8 mouse cellular contexts compared by ENCODE assay signal in the genomic region with DNA sequence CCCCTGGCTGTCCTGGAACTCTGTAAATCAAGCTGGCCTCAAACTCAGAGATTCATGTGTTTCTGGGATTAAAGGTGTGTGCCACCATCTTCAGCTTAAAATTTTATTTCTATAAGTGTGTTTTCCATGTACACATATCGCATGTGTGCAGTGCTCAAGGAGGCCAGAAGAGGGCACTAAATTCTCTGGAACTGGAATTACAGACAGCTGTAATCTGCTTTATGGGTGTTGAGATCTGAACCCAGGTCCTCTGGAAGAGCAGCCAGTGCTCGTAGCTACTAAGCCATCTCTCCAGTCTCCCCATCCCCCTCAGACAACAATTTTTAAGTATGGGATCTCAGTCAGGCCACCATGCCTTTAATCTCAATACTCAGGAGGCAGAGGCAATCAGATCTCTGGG. TPM values are rescaled to one million over a fixed set of nuclear protein-coding genes. Genes with fewer than 3 reads are reported as not detected.
A peak's percentile ranks its signal among the peaks of the same experiment; 100 is the strongest.
DNase-seq lines count a peak whose midpoint lies in the region; ATAC-seq and TF ChIP-seq lines count a peak whose summit lies in the region.

No protein-coding gene starts in this region.

- no peaks in the 10 kb centered on the region for H3K27me3 ChIP-seq in kidney, embryonic 14.5 days (ENCODE audit: control insufficient read depth, insufficient read depth, low read length)
- H3K27me3 ChIP-seq in E14TG2a.4 (ENCODE audit: insufficient read depth, low read length), result no peaks in the 10 kb centered on the region
- H3K27me3 ChIP-seq in small intestine, adult 2 months (ENCODE audit: control insufficient read depth, insufficient read depth, low read length), result no peaks in the 10 kb centered on the region

- peak; percentile 41 for DNase-seq in kidney, adult 18-20 months
- DNase-seq in embryo, embryonic 11 days, result peak; percentile 24
- no peak for DNase-seq in left cerebral cortex, adult 18-20 months (ENCODE audit: low spot score in 2 of 2)
- no peak for DNase-seq in right cerebral cortex, postnatal 10 days (ENCODE audit: low spot score in 2 of 2)
- no peak for DNase-seq in ovary, postnatal 14 days (ENCODE audit: low spot score)

- TF ChIP-seq POLR2A in small intestine, adult 2 months (IDR thresholded peaks at IDR 0.05; ENCODE audit: low read depth, low read length), result no peak

- ATAC-seq in kidney, embryonic 14.5 days (ENCODE audit: low FRiP score, low TSS enrichment), result no peak

- no peak overlapping the region for H3K4me2 ChIP-seq in kidney, embryonic 14.5 days (replicated peaks; ENCODE audit: low read depth, low read length)

- WGBS in kidney, embryonic 14.5 days, result 97% methylated on average over 2 of the region's 2 CpGs
- WGBS in small intestine, adult 2 months, result 88% methylated on average over 2 of the region's 2 CpGs

- H3K9me3 ChIP-seq in kidney, embryonic 14.5 days (ENCODE audit: control insufficient read depth, low read length), result no peaks in the 10 kb centered on the region
- H3K9me3 ChIP-seq in E14TG2a.4 (ENCODE audit: low read length), result no peaks in the 10 kb centered on the region

- no peaks in the 10 kb centered on the region for H3K36me3 ChIP-seq in kidney, embryonic 14.5 days (ENCODE audit: control insufficient read depth, insufficient read depth, low read length)
- peaks cover 50% of the 10 kb centered on the region for H3K36me3 ChIP-seq in E14TG2a.4 (ENCODE audit: insufficient read depth, low read length)
- H3K36me3 ChIP-seq in small intestine, adult 2 months (ENCODE audit: control insufficient read depth, insufficient read depth, low read length), result no peaks in the 10 kb centered on the region

- no peak overlapping the region for H3K4me3 ChIP-seq in kidney, embryonic 14.5 days (ENCODE audit: low read length)
- no peak overlapping the region for H3K4me3 ChIP-seq in E14TG2a.4 (replicated peaks; ENCODE audit: low read length)
- H3K4me3 ChIP-seq in small intestine, adult 2 months (ENCODE audit: low read depth, low read length), result no peak overlapping the region

- no peak overlapping the region for H3K27ac ChIP-seq in kidney, embryonic 14.5 days (ENCODE audit: low read depth, low read length)
- no peak overlapping the region for H3K27ac ChIP-seq in small intestine, adult 2 months (ENCODE audit: insufficient read depth, low read depth, low read length)

- H3K9ac ChIP-seq in kidney, embryonic 14.5 days (ENCODE audit: low read depth, low read length), result no peak overlapping the region

- peak; percentile 89 for TF ChIP-seq CTCF in E14TG2a.4 (conservative IDR thresholded peaks at IDR 0.05; ENCODE audit: low read length)
- peak; percentile 53; the same call in 1 of the 2 replicates for TF ChIP-seq CTCF in small intestine, adult 2 months (IDR thresholded peaks at IDR 0.05; ENCODE audit: extremely low read depth, insufficient read length, insufficient replicate concordance, low read depth, low read length)

- H3K4me1 ChIP-seq in kidney, embryonic 14.5 days (ENCODE audit: control insufficient read depth, insufficient read depth, low read length), result peaks cover 4% of the 10 kb centered on the region; the same call in 1 of the 2 replicates
- peaks cover 37% of the 10 kb centered on the region for H3K4me1 ChIP-seq in E14TG2a.4 (replicated peaks; ENCODE audit: low read depth, low read length)
- no peaks in the 10 kb centered on the region for H3K4me1 ChIP-seq in small intestine, adult 2 months (ENCODE audit: control insufficient read depth, insufficient read depth, insufficient read length, low read length)

RNA-seq across cellular contexts. Expression of a gene that starts 6.8 kb away (rescaled TPM):
- 245 and 265 TPM in 2 replicates for polyA plus RNA-seq in kidney, embryonic 14.5 days (2014; fragmentation: Nextera tagmentation; extraction: Ambion mirVana)
- polyA plus RNA-seq in small intestine, adult 2 months (2012; rRNA removed), result 13.7 and 31.1 TPM in 2 replicates
- total RNA-seq in left cerebral cortex, adult 18-20 months (2021), result 10 to 100 TPM; 21.5 to 22.7 TPM

RNA-seq across cellular contexts. Expression of a gene that starts 24.1 kb away (rescaled TPM):
- 11.4 and 14.1 TPM in 2 replicates for polyA plus RNA-seq in kidney, embryonic 14.5 days (2014; fragmentation: Nextera tagmentation; extraction: Ambion mirVana)
- polyA plus RNA-seq in small intestine, adult 2 months (2012; rRNA removed), result 8.3 and 15.0 TPM in 2 replicates
- 1 to 10 TPM; 1.2 to 4.4 TPM for total RNA-seq in left cerebral cortex, adult 18-20 months (2021)

RNA-seq across cellular contexts. Expression of a gene that starts 29.0 kb away (rescaled TPM):
- 17.7 and 19.7 TPM in 2 replicates for polyA plus RNA-seq in kidney, embryonic 14.5 days (2014; fragmentation: Nextera tagmentation; extraction: Ambion mirVana)
- polyA plus RNA-seq in small intestine, adult 2 months (2012; rRNA removed), result 0.65 and 1.3 TPM in 2 replicates
- total RNA-seq in left cerebral cortex, adult 18-20 months (2021), result under 1 TPM in 1 of 2 experiments, not detected in 1; 0.46 TPM

RNA-seq across cellular contexts. Expression of a gene that starts 35.9 kb away (rescaled TPM):
- 823 and 993 TPM in 2 replicates for polyA plus RNA-seq in kidney, embryonic 14.5 days (2014; fragmentation: Nextera tagmentation; extraction: Ambion mirVana)
- 7.7 and 37.3 TPM in 2 replicates for polyA plus RNA-seq in small intestine, adult 2 months (2012; rRNA removed)
- 10 to 100 TPM; 58.3 to 84.6 TPM for total RNA-seq in left cerebral cortex, adult 18-20 months (2021)

RNA-seq across cellular contexts. Expression of a gene that starts 51.1 kb away (rescaled TPM):
- polyA plus RNA-seq in kidney, embryonic 14.5 days (2014; fragmentation: Nextera tagmentation; extraction: Ambion mirVana), result 340 and 401 TPM in 2 replicates
- polyA plus RNA-seq in small intestine, adult 2 months (2012; rRNA removed), result 171 and 202 TPM in 2 replicates
- total RNA-seq in left cerebral cortex, adult 18-20 months (2021), result 100 to 1,000 TPM; 124 to 128 TPM

Comparison
In these comparisons a context has a peak if more than half of its experiments do, and no peak if none do; other contexts are left out.
1. DNase-seq: peak in kidney, adult 18-20 months (single experiment) and embryo, embryonic 11 days (single experiment); none in left cerebral cortex, adult 18-20 months (0 of 2), right cerebral cortex, postnatal 10 days (0 of 2) and ovary, postnatal 14 days (single experiment).